Mouse (Mus musculus) common myeloid progenitor, adult 5-6 weeks (primary cell): ENCODE results near the gene Pth2. TPM values are rescaled to one million over a fixed set of nuclear protein-coding genes. Genes with fewer than 3 reads are reported as not detected.
"Not testable (repeated sequence)": the region's sequence is repeated elsewhere in the genome, so short reads cannot be mapped to it uniquely, and the experiment has no call there.

ENCODE experiments used
- ATAC-seq: replicated peaks from 2 replicates; pipeline ENCODE4 v1.8.0; 2016; ENCODE audit warnings: low read depth, mild to moderate bottlenecking, moderate TSS enrichment, inconsistent platforms; ENCODE audit not compliant: poor library complexity, severe bottlenecking
- total RNA-seq: library from RNA; stranded (forward); fragments of 200-1000, 187-1606 nt; gene quantifications from 2 replicates; pipeline ENCODE4 v1.2.3, GENCODE M21; 2017

Gene Pth2
- total RNA-seq, 1 experiment from 2014 or later, result not detected

DNA sequence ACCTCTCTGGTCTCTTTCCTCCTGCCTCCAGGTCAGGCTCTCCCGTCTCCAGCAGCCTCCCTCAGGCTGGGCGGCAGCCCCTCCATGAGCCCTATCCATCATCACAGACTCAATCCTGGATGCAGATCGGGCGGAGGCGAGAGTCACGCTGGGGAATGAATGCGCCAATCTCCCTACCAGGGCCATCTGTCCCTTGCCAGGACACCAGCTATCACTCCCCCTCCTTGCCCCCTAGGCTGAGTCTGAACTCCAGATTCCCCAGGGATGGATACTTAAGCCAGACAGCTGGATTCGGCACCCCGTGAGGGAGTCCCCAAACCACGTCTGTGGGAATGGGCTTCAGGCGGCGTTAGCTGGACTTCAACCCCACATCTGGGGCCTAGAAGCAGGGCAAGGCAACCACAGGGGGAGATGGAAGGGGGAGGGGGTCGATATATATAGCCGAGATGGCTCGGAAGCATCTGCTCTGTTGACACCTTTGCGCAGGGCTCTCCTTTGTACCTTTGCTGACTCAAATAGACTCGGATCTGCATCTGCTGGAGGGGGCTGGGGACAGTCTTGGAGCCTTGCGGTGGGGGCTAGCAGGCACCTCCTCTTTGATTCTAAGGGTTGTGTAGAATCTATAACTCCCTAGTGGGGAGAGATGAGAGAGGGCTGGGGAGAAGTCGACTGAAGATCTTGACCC is 12.9 kb upstream of the Pth2 start:
- ATAC-seq, result no peak

DNA sequence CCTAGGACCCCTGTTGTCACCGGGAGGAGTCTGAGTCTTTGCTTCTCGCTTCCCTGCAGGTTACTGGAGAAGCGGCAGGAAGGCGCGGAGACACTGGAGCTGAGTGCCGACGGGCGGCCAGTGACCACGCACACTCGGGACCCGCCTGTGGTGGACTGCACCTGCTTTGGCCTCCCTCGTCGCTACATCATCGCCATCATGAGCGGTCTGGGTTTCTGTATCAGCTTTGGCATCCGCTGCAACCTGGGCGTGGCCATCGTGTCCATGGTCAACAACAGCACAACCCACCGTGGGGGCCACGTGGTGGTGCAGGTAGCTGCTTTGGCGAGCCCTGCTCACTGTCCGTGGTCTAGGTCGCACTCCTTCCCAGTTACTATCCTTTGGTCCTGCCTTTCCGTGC is 12.1 kb upstream of the Pth2 start:
- no peak for ATAC-seq

DNA sequence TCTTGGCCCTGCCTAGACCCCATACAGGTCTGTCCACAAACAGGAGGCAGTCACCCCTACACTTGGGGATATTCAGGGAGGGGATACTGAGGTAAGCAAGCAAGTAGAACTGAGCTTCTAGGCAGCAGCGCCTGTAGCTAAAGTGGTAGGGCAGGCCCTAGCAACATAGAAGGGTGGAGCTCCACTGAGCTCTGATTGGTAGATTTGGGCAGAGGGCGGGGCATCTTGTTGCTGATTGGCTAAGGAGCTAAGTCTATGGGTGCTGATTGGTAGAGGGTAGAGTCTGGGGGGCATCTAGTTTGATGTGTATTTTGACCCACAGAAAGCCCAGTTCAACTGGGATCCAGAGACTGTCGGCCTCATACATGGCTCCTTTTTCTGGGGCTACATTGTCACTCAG is 11.3 kb upstream of the Pth2 start:
- peak; percentile 31; the same call in 1 of the 2 replicates for ATAC-seq

DNA sequence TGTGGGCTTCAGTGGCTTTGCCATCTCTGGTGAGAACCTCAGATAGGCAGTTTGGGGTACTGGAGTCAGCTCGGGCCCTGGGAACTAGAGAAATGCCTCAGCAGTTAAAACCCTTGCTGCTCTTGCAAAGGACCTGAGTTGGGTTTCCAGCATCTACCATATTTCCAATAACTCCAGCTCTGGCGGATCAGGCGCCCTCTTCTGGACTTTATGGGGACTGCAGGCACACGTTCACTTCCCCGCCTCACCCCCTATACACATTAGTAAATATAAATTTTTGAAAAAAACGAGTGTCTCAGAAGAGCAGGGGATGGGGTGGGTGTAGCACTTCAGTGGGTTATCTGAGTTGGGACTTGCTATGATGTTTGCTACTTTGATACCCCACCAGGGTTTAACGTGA is 7.8 kb upstream of the Pth2 start:
- ATAC-seq, result no peak

DNA sequence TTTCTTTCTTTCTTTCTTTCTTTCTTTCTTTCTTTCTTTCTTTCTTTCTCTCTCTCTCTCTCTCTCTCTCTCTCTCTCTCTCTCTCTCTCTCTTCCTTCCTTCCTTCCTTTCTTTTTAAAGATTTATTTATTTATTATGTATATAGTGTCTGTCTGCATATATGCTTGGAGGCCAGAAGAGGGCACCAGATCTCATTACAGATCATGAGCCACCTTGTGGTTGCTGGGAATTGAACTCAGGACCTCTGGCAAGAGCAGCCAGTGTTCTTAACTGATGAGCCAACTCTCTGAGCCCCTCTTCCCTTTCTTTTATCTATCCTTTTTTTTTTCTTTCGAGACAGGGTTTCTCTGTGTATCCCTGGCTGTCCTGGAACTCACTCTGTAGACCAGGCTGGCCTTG is 7.0 kb upstream of the Pth2 start:
- ATAC-seq, result not testable (repeated sequence)

DNA sequence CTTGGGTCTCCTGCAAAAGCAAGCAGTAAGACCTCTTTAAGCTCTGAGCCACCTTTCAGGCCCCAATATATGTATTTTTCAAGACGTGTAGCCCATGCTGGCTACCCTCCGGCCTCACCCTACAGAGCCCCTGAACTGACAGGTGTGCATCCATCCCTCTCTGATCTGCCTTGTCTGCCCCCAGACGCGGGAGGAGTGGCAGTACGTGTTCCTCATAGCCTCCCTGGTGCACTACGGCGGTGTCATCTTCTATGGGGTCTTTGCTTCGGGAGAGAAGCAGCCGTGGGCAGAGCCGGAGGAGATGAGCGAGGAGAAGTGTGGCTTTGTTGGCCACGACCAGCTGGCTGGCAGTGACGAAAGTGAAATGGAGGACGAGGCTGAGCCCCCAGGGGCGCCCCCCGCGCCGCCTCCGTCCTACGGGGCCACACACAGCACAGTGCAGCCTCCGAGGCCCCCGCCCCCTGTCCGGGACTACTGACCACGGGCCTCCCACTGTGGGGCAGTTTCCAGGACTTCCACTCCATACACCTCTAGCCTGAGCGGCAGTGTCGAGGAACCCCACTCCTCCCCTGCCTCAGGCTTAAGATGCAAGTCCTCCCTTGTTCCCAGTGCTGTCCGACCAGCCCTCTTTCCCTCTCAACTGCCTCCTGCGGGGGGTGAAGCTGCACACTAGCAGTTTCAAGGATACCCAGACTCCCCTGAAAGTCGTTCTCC is 6.1 kb upstream of the Pth2 start:
- ATAC-seq, result peak; percentile 16; the same call in 1 of the 2 replicates

DNA sequence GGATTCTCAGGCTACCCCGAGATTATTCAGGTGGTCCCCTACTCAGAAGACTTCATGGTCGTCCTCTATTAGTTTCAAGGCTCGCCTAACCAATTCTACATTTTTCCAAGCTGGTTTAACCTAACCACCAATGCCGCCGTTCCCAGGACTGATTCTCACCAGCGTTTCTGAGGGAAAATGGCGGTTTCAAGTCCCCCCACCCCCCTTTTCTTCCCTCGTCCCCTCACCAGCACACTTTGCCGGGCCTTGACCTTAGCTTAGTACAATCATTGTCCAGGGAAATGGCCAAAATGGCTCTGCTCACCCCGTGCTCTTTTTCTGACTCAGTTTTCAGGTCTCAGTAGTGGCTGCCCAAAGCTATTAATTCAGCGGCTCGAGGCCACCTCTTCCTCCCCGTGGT is 5.4 kb upstream of the Pth2 start:
- no peak for ATAC-seq

DNA sequence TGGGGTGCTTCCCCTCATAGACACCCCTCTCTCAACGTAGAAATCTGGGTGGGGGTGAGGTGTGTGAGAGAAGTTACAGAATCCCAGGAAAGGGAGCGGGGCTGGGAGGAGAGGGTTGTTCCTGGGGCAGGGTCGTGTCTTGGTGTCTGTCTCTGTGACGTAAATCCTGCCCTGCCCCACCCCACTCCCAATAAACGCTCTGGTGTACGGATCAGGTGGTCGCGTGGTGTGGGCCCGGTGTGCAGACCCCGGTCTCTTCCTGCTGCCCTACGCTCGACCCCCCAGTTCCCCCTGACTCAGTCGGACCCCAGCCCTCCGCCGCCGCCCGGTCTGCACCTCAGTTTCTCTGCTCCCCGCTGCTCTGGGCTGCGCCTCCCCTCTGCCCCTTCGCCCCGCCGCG is 4.9 kb upstream of the Pth2 start:
- no peak for ATAC-seq

DNA sequence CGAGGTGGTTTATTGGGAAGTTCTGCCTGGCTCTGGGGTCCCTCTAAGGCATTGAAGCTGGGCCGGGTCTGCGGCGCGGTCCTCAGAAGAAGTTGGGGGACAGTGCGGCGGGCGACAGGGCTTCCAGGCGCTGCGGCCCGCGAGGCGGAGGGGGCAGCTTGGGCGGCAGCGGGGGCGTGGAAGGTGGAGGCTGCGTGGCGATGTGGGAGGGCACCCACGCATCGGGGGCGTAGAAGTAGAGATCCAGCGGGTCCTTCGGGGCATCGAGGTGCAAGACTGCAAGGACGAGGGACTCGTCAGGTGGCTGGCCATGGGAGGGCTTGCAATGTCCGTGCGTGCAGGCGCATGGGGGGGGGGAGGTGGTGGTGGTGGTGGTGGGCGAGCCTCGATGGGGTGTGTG is 4.4 kb upstream of the Pth2 start:
- ATAC-seq, result no peak

DNA sequence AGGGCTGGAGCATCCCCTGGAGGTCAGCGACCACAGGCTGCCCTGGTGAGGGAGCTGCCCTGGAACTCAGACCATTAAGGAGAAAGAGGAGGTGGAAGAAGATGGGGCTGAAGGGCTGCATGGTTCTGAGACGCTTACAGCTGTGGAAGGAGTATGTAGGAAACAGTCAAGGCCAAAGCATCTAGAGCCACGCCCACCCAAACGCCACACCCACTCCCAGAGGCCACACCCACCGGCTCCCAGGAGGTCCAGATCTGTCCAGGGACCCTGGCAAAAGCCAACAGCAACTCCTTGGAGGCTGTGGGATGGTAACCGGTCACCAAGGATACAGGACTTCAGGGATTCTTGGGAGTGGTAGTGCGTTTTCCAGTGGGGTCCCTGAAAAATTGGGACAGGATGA is 2.2 kb upstream of the Pth2 start:
- ATAC-seq, result no peak

DNA sequence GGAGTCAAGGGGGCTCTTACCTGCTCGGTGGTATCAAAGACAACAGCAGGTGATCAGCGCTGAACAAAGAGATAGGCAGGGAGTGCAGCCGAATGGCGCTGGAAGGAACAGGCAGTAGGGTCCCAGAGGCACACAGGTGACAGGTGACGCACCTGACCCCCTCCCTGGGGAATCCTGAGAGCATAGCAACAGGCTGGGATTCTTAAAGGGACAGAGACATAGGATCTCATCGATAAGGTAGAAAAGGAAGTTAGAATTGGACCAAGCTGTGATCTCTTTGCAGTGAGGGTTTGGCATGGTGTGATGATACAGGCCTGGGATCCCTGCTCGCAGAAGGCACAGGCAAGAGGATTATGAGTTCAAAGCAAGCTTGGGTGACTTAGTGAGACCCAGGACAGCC is 1.3 kb upstream of the Pth2 start, which contains the start of gene Gfy:
Gene Gfy, minus strand, starts transcription at position 101 of the 400 bp plus-strand sequence.
- ATAC-seq, result no peak

DNA sequence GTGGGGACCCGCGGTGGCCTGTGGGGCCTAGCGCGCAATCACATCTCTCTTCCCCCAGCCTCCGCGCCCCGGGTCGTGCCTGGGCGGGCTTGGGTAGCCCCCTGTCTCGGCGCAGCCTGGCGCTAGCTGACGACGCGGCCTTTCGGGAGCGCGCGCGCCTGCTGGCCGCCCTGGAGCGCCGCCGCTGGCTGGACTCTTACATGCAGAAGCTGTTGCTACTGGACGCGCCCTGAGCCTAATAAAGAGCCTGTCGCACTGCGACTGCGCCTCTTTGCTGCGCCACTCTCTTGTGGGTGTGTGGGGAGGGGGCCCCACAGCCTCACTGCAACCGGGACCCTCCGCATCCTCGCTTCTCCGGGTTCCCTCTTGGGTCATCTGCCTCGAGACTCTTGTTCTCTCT is 745 bp downstream of the Pth2 start:
- no peak for ATAC-seq

DNA sequence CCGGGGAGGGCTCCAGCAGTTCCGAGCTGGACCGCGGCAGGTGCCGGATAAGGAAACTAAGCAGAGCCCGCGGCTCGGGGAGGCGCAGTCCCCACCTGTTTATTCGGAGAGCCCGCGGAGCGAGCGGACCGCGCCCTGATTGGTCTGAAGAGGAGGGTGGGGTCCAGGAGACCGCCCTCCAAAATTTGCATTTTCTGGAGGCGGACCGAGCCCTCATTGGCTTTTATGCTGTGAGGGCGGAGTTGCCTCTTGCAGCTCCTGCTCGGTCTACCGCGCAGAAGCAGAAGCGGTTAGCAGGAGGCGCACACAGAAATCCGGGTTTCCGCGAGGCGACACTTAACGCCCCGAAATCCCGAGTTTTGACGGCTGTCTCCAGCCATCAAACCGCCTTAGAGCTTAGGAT is 1.4 kb downstream of the Pth2 start:
- peak; percentile 94 for ATAC-seq

DNA sequence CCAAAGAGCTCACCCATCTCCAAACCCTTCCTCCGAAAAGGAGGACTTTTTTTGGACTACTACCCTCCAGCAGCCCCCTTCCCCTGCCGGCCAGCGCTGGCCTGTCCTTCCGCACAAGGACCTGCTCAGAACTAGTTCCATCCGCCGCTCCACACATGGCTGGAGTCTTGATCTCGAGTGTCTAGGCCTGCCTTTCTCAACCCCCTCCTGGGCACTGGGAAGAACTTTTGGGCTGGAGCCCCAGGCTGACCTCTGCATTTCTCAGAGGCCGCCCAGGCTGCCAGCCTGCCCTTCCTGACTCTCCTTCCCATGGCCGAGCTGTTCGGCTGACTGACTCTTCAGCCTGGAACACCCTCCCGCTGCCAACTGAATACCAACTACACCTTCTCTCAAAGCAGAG is 1.8 kb downstream of the Pth2 start:
- peak; percentile 23 for ATAC-seq

DNA sequence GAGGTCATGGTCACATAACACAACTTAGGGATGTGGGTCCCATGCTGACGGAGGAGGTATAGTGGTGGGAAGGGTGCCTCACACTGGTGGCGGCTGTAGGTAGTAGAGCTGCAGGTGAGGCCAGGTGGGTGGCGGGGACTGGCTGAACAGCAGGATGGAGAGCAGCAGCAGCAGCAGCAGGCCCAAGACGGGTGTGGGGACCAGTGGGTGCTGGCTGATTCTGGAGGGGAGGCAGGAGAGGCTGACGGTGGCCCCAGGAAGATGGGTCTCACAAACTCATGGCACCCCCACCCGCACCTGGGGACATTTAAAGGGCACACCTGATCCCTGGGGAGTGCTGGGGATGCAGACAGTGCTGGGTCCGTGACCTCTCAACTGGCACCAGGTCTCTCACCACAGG is 2.9 kb downstream of the Pth2 start:
- ATAC-seq, result no peak

DNA sequence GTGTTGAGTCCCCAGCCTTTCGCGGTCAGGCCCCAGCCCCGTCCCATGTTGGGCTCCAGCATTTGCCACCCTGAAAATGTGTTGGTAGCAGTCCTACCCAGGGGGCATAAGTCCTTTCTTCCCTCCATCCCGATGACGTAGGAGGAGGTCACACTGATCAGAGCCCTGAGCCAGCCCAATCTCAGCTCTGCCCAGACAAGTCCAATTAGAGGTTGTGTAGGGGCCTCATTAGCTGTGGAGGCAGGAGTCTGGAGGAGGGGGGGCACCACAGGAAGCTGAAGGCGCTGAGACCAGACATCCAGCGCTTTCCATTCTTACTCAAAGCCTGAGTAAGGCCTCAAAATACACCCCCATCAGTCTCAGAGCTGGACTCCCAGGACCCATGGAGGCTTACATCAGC is 5.1 kb downstream of the Pth2 start:
- no peak for ATAC-seq

DNA sequence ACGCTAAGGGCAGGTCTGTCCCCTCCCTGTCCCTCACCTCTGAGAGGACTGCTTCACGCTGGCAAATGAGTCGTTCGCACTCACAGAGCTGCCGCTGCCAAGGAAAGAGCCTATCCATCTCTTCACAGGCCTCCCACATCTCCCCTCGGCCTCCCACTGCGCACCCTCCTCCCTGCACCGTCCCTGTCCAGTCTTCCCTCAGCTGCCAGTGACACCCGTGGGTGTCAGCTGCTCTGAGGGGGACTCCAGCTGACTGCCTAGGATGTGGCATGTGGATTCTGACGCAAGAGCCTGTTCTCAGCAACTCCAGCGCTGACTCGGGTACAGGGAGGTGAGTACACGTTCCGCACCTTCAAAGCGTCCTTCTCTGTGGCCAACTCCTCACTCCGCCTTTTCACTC is 8.8 kb downstream of the Pth2 start:
- ATAC-seq, result no peak

DNA sequence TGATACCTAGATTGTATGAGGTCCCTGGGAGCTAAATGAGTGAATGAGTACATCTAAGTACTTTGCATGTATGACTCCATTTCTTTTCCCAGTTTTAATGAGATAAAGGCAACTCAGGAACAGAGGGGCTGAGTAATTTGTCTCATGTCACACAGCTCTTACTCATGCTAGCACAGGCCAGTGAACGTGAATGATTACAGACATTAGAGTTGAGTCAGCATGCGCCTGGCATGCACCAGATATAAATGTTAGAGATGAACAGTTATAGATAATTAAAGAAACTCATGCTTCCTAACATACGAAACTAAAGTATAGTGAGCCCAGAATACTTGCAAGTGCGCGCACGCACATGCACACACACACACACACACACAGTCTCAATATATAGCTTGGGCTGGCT is 9.4 kb downstream of the Pth2 start:
- ATAC-seq, result no peak

DNA sequence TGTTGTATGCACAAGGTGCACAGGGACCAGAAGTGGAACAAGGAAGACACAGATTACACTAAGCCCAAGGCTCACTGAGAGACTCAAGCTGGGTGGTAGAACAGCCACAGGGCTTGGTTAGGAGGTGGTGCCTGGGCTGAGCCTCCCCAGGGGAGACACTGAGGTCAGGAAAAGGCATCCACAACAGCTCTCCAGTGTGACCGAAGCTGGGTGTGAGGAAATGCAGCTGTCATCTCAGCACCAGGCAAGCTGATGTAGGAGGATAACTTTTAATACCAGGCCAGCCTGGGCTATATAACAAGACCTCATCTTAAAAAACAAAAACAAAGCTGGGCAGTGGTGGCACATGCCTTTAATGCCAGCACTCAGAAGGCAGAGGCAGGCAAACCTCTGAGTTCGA is 10.4 kb downstream of the Pth2 start:
- no peak for ATAC-seq

DNA sequence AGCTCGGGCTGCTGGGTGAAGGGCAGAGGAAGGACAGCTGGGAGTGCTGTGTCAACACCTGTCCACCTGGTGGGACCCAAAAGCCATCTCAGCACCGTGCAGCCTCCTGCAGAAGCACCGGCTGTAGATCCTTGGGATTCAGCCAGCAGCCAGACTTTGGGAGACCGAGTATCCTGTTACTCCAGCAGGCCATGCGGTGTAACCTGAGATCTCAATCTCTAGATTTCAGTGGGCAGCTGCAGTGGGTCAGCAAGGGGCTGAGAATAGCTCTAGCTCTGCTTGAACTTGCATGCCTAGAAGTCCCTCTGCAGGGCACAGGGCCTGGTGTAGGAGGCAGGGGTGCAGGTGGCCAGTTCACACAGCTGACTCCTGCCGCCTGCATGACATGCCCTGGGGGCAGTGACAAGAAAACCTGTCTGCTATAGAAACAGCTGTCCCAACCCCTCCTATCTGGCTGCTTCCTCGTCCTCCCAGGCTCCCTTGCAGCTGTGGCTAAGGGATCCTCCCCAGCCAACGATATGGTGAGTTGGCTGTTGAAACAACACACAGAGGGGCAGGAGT is 11.1 kb downstream of the Pth2 start:
- no peak for ATAC-seq

DNA sequence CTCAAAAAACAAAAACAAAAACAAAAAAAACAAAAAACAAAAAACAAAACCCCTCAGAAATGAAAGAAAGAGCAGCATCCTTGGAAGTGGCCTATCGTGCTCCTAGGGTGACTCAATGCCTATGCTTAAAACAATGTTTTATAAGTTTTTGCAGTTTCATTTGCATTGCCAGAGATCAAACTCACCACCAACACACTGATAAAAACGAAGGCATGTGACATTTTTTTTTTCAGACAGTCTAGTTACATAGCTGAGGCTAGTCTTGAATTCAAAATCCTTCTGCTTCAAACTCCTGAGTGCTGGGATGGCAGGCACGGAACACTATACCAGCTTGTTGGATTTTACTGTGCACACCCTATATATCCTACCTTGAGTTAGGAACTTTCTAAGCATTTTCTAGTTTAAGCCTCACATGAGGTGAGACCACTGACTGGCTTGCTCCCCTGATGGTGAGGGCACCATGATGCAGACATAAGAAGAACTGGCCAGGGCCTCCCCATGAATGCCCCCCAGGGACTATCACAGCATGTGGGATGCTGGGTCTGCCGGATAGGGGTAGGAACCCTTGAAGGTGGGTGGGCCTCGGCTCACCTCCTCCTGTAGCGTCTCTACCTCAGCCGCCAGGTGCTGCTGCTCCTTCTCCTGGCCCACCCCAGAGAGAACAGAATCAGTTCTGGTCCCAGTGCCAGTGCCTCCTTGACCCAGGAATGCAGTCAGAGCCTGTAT is 12.0 kb downstream of the Pth2 start:
- ATAC-seq, result no peak
